Mouse (Mus musculus) E14TG2a.4 (cell line): Measurements from ENCODE around the gene Gm8369.
A peak's percentile ranks its signal among the peaks of the same experiment; 100 is the strongest.
"Not testable (repeated sequence)": the region's sequence is repeated elsewhere in the genome, so short reads cannot be mapped to it uniquely, and the experiment has no call there.

Experiments
- H3K27me3 ChIP-seq: 2 replicates; pipeline ENCODE4 v1.6.1; 2014; ENCODE audit warnings: low read length, control low read depth; ENCODE audit not compliant: insufficient read depth
- H3K36me3 ChIP-seq: 2 replicates; pipeline ENCODE4 v1.6.1; 2014; ENCODE audit warnings: low read length, control low read depth; ENCODE audit not compliant: insufficient read depth
- H3K4me1 ChIP-seq: replicated peaks from 2 replicates; pipeline ENCODE4 v1.6.1; 2014; ENCODE audit warnings: low read depth, low read length, control low read depth
- H3K4me3 ChIP-seq: replicated peaks from 2 replicates; pipeline ENCODE4 v1.5.1; 2014; ENCODE audit warnings: mild to moderate bottlenecking, low read length
- H3K9me3 ChIP-seq: 2 replicates; pipeline ENCODE4 v1.6.1; 2014; ENCODE audit warnings: low read length, control low read depth
- CTCF ChIP-seq: conservative IDR thresholded peaks from 2 replicates; pipeline ENCODE4 v1.5.1; 2014; ENCODE audit warnings: low read length
- NANOG ChIP-seq: IDR thresholded peaks from 2 replicates; pipeline ENCODE4 v1.6.1; 2014; ENCODE audit warnings: borderline replicate concordance, low read length, mixed read lengths
- POU5F1 ChIP-seq: IDR thresholded peaks from 2 replicates; pipeline ENCODE4 v1.6.1; 2014; ENCODE audit warnings: low read length, borderline replicate concordance

The Gm8369 gene

DNA sequence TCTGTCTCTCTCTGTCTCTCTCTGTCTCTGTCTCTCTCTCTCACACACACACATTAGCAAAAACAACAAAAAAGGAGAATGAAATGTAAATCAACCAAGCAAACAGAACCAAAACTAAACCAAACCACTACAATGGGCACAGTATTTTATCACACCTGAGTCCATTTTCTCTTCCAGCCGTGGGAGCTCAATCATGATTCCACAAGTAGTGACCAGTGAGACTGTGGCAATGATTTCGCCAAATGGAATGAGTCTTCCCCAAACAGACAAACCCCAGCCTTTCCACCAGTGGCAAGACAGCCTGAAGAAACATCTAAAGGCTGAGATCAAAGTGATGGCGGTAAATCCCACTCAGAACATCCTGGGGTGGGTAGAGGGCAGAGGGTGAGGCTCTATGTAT lies 34.4 kb downstream of the Gm8369 start:
- no peaks in the 10 kb centered on the region for H3K9me3 ChIP-seq
- H3K36me3 ChIP-seq = no peaks in the 10 kb centered on the region
- H3K4me3 ChIP-seq = no peak overlapping the region
- no peaks in the 10 kb centered on the region for H3K4me1 ChIP-seq
- no peak for TF ChIP-seq NANOG
- no peak for TF ChIP-seq CTCF
- no peak for TF ChIP-seq POU5F1
- H3K27me3 ChIP-seq = no peaks in the 10 kb centered on the region

DNA sequence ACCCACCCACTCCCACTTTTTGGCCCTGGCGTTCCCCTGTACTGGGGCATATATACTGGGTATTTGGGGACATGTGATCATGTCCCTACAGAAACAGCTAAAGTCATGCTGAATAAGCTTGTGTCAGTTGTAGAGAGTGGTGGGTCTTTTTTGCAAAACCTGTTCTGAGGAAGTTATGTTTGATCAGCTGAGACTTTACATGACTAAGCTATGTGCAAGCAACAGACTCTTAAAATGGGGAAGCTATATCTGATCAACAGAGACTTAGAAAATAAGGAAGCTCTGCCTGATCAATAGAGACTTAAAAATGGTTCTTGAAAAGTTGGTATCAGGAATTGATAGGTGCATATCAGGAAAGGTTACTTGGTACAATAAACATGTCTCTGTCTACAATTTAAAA lies 47.7 kb downstream of the Gm8369 start:
- Histone ChIP-seq H3K4me3 (no peak overlapping the region), H3K4me1 (peaks cover 13% of the 10 kb centered on the region), H3K9me3 (no peaks in the 10 kb centered on the region), H3K27me3 (no peaks in the 10 kb centered on the region), H3K36me3 (no peaks in the 10 kb centered on the region)
- TF ChIP-seq CTCF (no peak), POU5F1 (no peak), NANOG (no peak)

DNA sequence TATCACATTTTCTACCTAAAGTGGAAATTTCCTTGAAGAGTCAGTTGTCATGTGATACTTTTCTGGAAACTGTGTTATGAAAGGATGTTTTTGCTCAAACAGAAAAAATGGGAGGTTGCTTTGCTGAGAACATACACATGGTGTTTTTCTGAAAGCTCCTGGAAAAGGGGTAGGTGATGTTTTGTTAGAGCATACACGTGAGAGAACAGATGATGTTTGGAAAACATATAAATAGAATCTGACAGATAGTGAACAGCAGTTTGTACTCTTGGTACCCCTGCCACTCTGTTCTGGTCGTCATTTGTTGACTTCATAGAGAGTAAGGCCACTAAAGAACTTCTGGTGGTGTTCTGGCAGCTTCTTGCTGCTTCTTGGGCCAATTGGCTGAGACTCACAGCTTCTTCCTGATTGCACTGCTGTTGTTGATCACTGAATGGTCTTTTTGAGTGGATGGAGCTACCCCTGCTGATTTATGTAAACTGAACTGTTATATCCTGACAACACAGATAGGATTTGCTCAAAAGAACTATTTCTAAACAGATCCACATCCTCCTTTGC lies 48.2 kb downstream of the Gm8369 start:
- Histone ChIP-seq H3K4me3 (no peak overlapping the region), H3K36me3 (no peaks in the 10 kb centered on the region), H3K27me3 (no peaks in the 10 kb centered on the region), H3K4me1 (peaks cover 13% of the 10 kb centered on the region), H3K9me3 (no peaks in the 10 kb centered on the region)
- TF ChIP-seq NANOG = no peak
- TF ChIP-seq POU5F1 = no peak
- no peak for TF ChIP-seq CTCF

DNA sequence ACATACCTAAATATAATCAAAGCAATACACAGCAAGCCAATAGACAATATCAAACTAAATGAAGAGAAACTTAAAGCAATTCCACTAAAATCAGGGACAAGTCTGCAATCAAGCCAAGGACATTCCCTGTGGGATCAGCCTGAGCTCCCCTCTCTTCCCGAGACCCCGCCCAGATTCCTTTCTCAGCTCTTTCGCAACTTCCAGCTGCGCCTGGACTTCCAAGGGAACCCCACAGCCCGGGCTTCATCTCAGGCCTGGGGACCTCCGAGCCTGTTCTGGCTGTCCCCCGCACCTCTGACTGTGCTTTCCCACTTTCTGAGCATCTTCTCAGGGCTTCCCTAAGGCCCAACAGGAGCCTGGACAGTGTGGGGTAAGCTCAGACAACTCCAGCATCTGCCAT lies 50.9 kb downstream of the Gm8369 start, which contains the start of gene Ms4a4d:
Gene Ms4a4d (plus strand): TSS at position 209 of the 400 bp plus-strand sequence.
- H3K4me3 ChIP-seq = peak within 1 kb of the TSS; percentile 43; the same call in 1 of the 2 replicates
- TF ChIP-seq NANOG (no peak), CTCF (no peak), POU5F1 (no peak)
- H3K9me3 ChIP-seq = no peaks in the 10 kb centered on the region
- H3K27me3 ChIP-seq = no peaks in the 10 kb centered on the region
- peaks cover 13% of the 10 kb centered on the region for H3K4me1 ChIP-seq
- no peaks in the 10 kb centered on the region for H3K36me3 ChIP-seq

DNA sequence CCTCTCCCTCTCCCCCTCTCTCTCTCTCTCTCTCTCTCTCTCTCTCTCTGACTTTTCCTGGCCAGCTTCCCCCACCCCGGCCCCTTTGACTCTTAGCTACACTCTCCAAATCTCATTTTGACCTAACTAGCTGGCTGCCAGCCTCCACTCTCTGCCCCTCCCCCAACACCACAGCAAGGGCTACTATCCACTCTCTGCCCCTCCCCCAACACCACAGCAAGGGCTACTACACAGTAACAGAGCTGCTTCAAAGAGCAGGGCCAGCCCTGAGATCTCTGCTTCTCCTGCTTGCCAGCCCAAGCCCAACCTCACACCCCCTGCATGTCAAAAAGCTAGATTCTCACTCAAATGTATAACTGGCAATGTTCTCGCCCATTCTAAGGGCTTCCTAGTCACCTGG lies 51.6 kb downstream of the Gm8369 start:
- Histone ChIP-seq H3K9me3 (no peaks in the 10 kb centered on the region), H3K4me1 (peaks cover 13% of the 10 kb centered on the region), H3K4me3 (no peak overlapping the region), H3K27me3 (no peaks in the 10 kb centered on the region), H3K36me3 (no peaks in the 10 kb centered on the region)
- TF ChIP-seq NANOG (no peak), POU5F1 (no peak), CTCF (no peak)

DNA sequence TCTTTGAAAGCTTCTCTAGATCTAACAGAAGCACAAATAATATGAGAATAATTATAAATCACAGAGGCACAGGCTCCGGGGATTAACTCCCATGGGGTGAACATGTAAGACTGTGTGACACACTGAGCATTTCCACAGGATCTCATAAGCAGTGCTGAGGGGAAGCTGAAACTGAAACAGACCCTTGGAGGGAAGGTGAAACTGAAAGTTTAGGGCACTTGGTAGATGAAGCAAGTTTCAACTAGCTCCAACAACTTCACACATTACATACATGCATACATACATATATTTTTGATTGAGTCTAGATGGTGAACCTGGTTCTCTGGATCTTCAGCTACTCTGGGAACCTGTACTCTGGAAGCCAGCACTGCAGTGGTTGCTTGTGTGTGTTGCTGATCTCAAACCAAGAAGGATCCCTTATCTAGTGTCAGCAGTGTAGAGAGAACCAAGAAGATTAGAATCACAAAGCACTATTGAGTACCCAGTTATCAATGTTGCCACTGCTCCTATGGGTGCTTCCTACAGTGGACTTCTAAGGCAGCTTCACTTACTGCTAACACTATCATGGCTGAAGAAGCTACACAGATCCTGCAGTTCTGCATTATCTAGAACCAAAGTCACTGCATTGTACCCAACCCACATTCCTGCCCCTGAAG lies 54.6 kb downstream of the Gm8369 start:
- peaks cover 13% of the 10 kb centered on the region for H3K4me1 ChIP-seq
- H3K27me3 ChIP-seq, H3K4me3 ChIP-seq, H3K9me3 ChIP-seq, H3K36me3 ChIP-seq: not testable (repeated sequence)

DNA sequence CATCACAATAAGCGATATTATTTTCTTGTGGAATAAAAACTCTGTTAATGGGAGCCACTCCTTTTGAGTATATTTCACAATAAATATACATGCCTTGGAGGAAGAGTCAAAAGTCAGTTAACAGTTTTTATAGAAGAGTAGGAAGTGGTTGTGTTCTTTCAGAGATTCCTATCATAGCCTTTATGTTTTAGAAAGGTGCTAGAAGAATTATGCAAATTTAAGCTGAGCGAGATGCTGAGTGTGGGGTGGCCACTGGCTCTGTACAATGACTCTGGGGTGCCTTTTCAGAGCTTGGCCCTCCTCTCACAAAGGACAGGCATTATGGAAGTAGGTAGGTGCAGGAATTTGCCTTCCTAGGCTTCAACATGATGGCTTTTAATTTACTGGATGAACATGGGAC lies 58.6 kb downstream of the Gm8369 start:
- not testable (repeated sequence) for H3K9me3 ChIP-seq, H3K4me3 ChIP-seq, H3K36me3 ChIP-seq, H3K27me3 ChIP-seq, H3K4me1 ChIP-seq

DNA sequence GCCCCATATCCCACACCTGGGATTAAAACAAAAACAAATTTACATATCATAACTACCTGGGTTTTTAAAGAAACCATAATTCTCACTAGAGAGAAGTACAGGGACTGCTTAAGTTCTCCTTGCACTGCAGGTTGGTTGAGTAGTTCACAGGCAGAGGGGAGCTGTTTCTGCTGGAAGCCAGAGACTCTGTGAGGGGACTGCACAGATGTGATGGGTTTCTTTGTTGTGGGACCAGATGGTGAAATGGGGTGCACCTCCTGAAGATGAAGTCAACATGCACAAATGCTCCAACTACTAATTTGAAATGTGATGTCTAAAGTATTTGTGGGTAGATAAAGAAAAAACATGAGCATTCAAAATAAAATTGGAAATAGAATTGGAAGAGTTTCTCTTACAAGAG lies 62.2 kb downstream of the Gm8369 start:
- Histone ChIP-seq H3K27me3 (no peaks in the 10 kb centered on the region), H3K4me3 (no peak overlapping the region), H3K4me1 (no peaks in the 10 kb centered on the region), H3K36me3 (no peaks in the 10 kb centered on the region), H3K9me3 (no peaks in the 10 kb centered on the region)
- TF ChIP-seq POU5F1 (no peak), CTCF (no peak), NANOG (no peak)

DNA sequence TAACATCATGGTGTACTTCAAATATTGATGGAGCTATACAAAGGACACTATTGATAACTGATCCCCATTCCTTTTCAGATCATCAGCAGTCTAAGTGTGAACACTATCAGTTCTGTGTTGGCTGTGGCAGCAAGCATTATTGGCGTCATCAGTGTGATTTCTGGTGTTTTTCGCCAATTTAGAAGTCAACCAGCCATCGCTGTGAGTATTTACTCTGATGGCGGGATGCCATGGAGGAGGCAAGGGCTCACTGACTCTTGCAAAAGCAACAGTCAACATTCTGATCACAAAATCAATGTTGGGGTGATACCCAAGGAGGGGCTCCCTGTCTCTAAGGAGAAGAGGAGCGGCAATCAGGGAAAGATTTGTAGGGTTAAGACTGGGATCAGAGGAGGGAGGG lies 69.0 kb downstream of the Gm8369 start:
- Histone ChIP-seq H3K27me3 (no peaks in the 10 kb centered on the region), H3K4me1 (no peaks in the 10 kb centered on the region), H3K9me3 (no peaks in the 10 kb centered on the region), H3K4me3 (no peak overlapping the region), H3K36me3 (no peaks in the 10 kb centered on the region)
- TF ChIP-seq NANOG = no peak
- TF ChIP-seq POU5F1 = no peak
- no peak for TF ChIP-seq CTCF

DNA sequence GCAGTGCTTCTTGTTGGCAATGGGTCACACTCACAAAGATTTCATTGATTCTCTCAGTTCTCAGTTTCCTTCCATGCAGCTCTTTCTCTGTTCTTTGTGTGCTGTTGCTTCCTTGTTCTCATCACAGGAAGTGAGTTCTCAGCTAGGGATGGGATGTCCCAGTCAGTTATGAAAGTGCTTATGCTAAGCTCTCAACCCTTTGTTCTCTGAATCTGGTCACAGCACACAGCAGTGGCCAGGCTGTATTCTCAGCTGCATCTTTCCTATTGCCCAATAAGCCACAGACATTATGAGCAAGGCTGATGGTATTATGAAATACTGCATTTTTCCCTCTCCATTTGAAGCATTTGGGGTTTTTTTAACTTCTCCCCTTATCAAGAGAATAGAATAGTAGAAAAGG lies 73.8 kb downstream of the Gm8369 start:
- H3K36me3 ChIP-seq, H3K4me3 ChIP-seq, H3K4me1 ChIP-seq, H3K9me3 ChIP-seq, H3K27me3 ChIP-seq: not testable (repeated sequence)
